Mouse (Mus musculus) hindbrain, embryonic 12.5 days (tissue): Measurements from ENCODE around the gene Pcgf2. TPM values are rescaled to one million over a fixed set of nuclear protein-coding genes. Genes with fewer than 3 reads are reported as not detected.

Source experiments
- ATAC-seq: fragments of 200-750 bp; cut with Nextera tagmentation; 2 replicates; pipeline ENCODE4 v1.8.0; 2017; ENCODE audit warnings: moderate TSS enrichment; ENCODE audit not compliant: low FRiP score
- H3K27ac ChIP-seq: fragments of 300-500 bp; sonication (generic); 2 replicates; pipeline ENCODE4 v1.5.1; 2016; ENCODE audit warnings: mild to moderate bottlenecking
- H3K27me3 ChIP-seq: fragments of 300-500 bp; sonication (generic); 2 replicates; pipeline ENCODE4 v1.6.1; 2016; ENCODE audit warnings: mild to moderate bottlenecking
- H3K36me3 ChIP-seq: fragments of 300-500 bp; sonication (generic); 2 replicates; pipeline ENCODE4 v1.6.1; 2016; ENCODE audit warnings: mild to moderate bottlenecking
- H3K4me1 ChIP-seq: fragments of 300-500 bp; sonication (generic); 2 replicates; pipeline ENCODE4 v1.6.1; 2016
- H3K4me2 ChIP-seq: fragments of 300-500 bp; sonication (generic); replicated peaks from 2 replicates; pipeline ENCODE4 v1.6.1; 2016; ENCODE audit warnings: mild to moderate bottlenecking
- H3K4me3 ChIP-seq: fragments of 300-500 bp; sonication (generic); 2 replicates; pipeline ENCODE4 v1.5.1; 2016; ENCODE audit warnings: mild to moderate bottlenecking
- H3K9ac ChIP-seq: fragments of 300-500 bp; sonication (generic); 2 replicates; pipeline ENCODE4 v1.6.1; 2016; ENCODE audit warnings: mild to moderate bottlenecking, moderate library complexity
- H3K9me3 ChIP-seq: fragments of 300-500 bp; sonication (generic); replicated peaks from 2 replicates; pipeline ENCODE4 v1.6.1; 2016; ENCODE audit warnings: mild to moderate bottlenecking
- WGBS: fragments of 180-500 bp; shearing (Covaris S2); methylation state at CpG from one replicate; pipeline ENCODE4 v1.1.7; 2016; 5-methylcytosine and 5-hydroxymethylcytosine counted together
- polyA plus RNA-seq: library from polyadenylated mRNA; unstranded; fragments of >200 nt; fragmentation: Nextera tagmentation; extraction: Ambion mirVana; gene quantifications from 2 replicates; pipeline ENCODE4 v1.2.1, GENCODE M21; 2016

Gene Pcgf2
- polyA plus RNA-seq, 1 experiment from 2014 or later = 24.7 TPM

DNA sequence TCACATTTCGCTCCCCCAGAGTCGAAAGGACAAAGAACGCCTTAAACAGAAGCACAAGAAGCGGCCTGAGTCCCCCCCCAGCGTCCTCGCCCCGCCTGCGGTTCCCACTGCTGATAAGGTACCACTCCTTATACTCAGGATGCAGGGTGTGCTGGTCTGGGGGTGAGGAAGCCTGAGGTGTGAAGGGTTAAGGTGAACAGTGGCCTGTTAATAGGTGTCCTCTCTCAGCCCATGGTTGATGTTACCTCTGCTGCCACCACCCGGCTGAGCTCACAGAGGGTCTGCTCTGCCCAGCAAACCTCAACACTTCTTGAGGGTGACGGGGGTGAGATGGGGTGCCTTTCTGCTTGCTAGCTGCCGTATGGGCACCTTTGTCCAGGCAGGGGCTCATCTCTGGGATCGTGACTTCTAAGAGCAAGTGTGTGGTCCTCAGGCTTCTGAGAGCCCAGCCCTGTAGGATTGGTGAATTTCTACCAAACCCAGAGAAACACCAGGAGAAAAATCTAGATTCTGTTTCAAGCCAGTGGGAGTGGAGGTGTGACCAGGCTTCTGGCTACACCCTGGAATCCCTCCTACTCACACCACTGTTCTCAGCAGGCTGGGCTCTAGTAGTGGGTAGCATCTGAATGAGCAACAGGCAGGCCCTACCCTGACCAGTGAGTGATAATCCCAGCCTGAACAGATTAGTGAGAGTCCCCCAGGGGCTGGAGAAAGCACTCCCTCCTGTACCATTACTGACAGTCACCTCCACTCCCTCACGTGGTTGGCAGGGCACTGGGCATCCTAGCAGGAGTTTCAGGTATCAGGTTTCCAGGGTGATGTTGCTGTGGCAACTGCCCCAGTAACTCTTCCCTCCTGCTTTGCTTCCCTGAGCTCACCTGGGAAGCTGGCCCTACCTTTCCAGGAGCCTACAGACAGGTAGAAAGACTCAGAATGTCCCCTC, 29.8 kb downstream of the Pcgf2 start:
- Histone ChIP-seq H3K27ac (0 out of 2 replicates have a peak overlapping the region, but pooled peaks have one; percentile 4), H3K9me3 (no peaks in the 10 kb centered on the region), H3K36me3 (peaks cover 99% of the 10 kb centered on the region), H3K4me3 (no peak overlapping the region), H3K9ac (no peak overlapping the region), H3K27me3 (no peaks in the 10 kb centered on the region), H3K4me2 (no peak overlapping the region), H3K4me1 (peaks cover 21% of the 10 kb centered on the region)
- WGBS = 69% methylated on average over 13 of the region's 13 CpGs
- no peak for ATAC-seq

DNA sequence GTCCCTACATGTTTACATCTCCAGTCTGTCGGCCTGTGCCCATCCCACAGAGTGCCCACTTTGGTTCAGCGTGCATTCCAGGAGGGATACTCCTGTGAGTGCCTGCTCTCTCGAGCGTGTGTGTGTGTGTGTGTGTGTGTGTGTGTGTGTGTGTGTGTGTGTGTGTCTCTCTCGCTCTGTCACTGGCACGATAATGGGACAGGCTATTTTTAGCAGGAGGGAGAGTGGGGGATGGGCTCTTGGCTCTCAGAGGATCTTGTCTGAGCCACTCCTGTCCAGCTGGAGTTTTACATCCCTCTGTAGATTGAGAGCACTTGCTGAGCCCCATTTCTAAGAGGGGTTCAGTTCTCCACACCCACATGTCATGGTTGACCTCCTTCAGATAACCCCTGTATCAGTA, 30.5 kb downstream of the Pcgf2 start:
- Histone ChIP-seq H3K27ac (peak overlapping the region; percentile 4), H3K27me3 (no peaks in the 10 kb centered on the region), H3K4me2 (no peak overlapping the region), H3K4me1 (peaks cover 28% of the 10 kb centered on the region), H3K36me3 (peaks cover 96% of the 10 kb centered on the region), H3K4me3 (no peak overlapping the region), H3K9ac (peak overlapping the region; percentile 18; the same call in 1 of the 2 replicates), H3K9me3 (no peaks in the 10 kb centered on the region)
- ATAC-seq = no peak
- 40% methylated on average over 5 of the region's 6 CpGs for WGBS

DNA sequence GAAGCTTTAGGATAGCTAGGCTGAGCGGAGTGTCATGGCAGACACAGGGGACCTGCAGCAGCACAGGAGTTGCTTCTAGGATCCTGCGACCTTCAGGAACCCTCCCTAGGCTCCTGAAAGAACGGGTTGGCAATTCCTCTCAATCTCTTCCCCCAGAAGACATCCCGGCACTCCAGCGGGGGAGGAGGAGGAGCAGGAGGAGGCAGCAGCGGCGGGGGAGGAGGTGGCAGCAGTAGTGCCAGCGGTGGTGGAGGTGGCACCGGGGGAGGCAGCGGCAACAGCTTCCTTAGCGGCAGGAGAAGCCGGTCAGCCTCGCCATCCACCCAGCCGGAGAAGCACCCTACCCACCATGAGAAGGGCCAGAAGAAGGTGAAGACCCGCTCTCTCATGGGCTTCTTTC, 31.0 kb downstream of the Pcgf2 start:
- H3K9me3 ChIP-seq = no peaks in the 10 kb centered on the region
- H3K36me3 ChIP-seq = peaks cover 90% of the 10 kb centered on the region
- no peak overlapping the region for H3K4me3 ChIP-seq
- peak overlapping the region; percentile 40; the same call in 1 of the 2 replicates for H3K27ac ChIP-seq
- no peak for ATAC-seq
- no peaks in the 10 kb centered on the region for H3K27me3 ChIP-seq
- 0 out of 2 replicates have a peak overlapping the region, but pooled peaks have one; percentile 5 for H3K4me2 ChIP-seq
- peaks cover 34% of the 10 kb centered on the region for H3K4me1 ChIP-seq
- WGBS = 58% methylated on average over 12 of the region's 15 CpGs
- H3K9ac ChIP-seq = 0 out of 2 replicates have a peak overlapping the region, but pooled peaks have one; percentile 38

DNA sequence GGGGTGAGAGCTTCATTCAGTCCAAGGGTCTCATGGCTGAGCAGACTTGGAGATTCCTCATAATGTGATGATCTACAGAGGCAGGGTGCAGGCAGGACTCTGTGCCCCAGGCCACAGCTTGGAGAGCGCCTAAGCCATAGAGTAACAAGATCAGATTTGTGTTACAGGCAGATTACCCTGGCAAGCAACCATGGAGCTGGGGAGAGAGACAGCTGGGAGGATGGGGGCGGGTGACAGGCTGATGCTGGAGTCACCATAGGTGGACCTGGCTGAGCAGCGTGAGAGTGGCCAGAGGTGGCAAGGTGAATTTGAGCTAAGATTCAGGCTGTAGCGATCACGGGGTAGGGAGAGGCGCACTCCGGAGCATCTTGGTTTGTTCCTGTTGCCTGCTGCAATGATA, 32.1 kb downstream of the Pcgf2 start:
- H3K4me3 ChIP-seq = no peak overlapping the region
- 92% methylated on average over 7 of the region's 7 CpGs for WGBS
- peaks cover 79% of the 10 kb centered on the region for H3K36me3 ChIP-seq

DNA sequence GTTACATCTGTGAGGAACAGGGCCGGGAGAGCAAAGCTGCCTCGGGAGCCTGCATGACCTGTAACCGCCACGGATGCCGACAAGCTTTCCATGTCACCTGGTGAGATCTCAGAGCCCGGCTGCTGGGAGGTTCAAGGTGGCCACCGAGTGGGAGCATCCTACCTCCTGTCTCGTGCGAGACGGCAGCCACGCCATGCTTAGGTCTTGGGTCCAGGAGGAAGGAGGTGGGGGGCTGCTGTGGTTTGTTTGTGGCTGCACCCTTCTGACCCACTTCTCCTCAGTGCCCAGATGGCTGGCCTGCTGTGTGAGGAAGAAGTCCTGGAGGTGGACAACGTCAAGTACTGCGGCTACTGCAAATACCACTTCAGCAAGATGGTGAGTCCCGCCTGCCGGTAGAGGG, 33.5 kb downstream of the Pcgf2 start:
- Histone ChIP-seq H3K9me3 (no peaks in the 10 kb centered on the region), H3K4me2 (no peak overlapping the region), H3K9ac (no peak overlapping the region), H3K27me3 (peaks cover 8% of the 10 kb centered on the region), H3K27ac (no peak overlapping the region), H3K36me3 (peaks cover 66% of the 10 kb centered on the region), H3K4me1 (peaks cover 40% of the 10 kb centered on the region), H3K4me3 (no peak overlapping the region)
- no peak for ATAC-seq
- 92% methylated on average over 15 of the region's 15 CpGs for WGBS

More for the DNA sequence above, 32.1 kb downstream of the Pcgf2 start:
- H3K9ac ChIP-seq = no peak overlapping the region
- no peaks in the 10 kb centered on the region for H3K27me3 ChIP-seq
- H3K9me3 ChIP-seq = no peaks in the 10 kb centered on the region
- no peak overlapping the region for H3K27ac ChIP-seq
- no peak overlapping the region for H3K4me2 ChIP-seq
- no peak for ATAC-seq
- H3K4me1 ChIP-seq = peaks cover 35% of the 10 kb centered on the region

DNA sequence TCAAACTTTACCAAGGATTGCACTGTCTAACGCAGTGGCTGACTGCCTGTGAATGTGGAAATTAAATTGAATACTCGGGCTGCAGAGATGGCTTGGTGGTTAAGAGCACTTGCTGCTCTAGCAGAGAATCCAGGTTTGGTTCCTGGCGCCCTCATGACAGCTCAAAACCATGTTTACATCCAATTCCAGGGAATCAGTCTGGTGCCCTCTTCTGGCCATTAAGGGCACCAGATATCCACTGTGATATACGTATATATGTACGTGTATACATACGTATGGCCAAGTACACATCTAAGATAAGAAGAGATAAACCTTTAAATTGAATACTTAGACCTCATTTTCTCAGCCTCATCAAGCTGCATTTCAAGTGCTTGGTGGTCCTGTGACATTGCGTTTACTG, 34.1 kb downstream of the Pcgf2 start:
- no peak overlapping the region for H3K4me2 ChIP-seq
- no peak overlapping the region for H3K4me3 ChIP-seq
- no peak overlapping the region for H3K9ac ChIP-seq
- no peaks in the 10 kb centered on the region for H3K9me3 ChIP-seq
- peaks cover 13% of the 10 kb centered on the region for H3K27me3 ChIP-seq
- WGBS = 93% methylated on average over 7 of the region's 7 CpGs
- peaks cover 44% of the 10 kb centered on the region for H3K4me1 ChIP-seq
- no peak for ATAC-seq
- H3K36me3 ChIP-seq = peaks cover 60% of the 10 kb centered on the region
- no peak overlapping the region for H3K27ac ChIP-seq

DNA sequence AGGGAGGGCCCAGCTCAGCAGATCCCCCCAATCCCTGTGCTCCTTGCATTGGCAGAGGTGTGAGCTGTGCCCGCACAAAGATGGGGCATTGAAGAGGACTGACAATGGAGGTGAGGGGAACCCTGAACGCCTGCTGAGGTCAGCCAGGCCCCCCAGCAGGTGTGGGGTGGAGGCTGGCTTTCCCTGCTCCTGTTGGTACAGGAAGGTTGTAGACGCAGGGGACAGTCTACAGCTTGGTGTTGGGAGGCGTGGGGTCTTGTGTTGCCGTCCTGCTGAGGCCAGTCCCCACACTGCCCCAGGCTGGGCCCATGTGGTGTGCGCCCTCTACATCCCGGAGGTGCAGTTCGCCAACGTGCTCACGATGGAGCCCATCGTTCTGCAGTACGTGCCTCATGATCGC, 34.9 kb downstream of the Pcgf2 start:
- Histone ChIP-seq H3K4me3 (no peak overlapping the region; the same call in 1 of the 2 replicates), H3K36me3 (peaks cover 52% of the 10 kb centered on the region), H3K27me3 (peaks cover 19% of the 10 kb centered on the region), H3K9ac (0 out of 2 replicates have a peak overlapping the region, but pooled peaks have one; percentile 94), H3K4me2 (peak overlapping the region; percentile 82; the same call in 1 of the 2 replicates), H3K27ac (no peak overlapping the region), H3K4me1 (peaks cover 46% of the 10 kb centered on the region), H3K9me3 (no peaks in the 10 kb centered on the region)
- ATAC-seq = no peak
- 90% methylated on average over 13 of the region's 13 CpGs for WGBS

DNA sequence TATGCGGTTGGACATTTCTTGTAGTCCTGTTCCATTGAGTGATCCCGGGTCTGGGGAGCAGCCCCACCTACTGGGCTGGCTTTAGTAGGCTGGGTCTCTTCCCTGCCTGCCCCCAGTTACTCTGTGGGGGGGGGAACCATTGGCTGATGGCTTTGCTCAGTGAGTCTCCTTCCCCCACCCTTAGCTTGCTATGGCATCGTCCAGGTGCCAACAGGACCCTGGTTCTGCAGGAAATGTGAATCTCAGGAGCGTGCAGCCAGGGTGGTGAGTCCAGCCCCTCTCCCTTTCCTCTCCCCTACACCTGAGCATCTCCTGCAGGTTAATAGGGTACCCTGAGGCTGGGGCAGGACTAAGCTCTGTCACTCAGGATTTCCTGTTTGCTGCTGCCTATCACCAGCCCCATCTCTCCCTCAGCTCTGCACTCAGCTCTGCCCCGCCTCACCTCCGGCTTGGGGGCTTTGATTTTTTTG, 35.5 kb downstream of the Pcgf2 start:
- Histone ChIP-seq H3K36me3 (peaks cover 46% of the 10 kb centered on the region), H3K27ac (peak overlapping the region; percentile 91; the same call in 1 of the 2 replicates), H3K9me3 (no peaks in the 10 kb centered on the region), H3K4me1 (peaks cover 39% of the 10 kb centered on the region), H3K4me3 (peak overlapping the region; percentile 94), H3K4me2 (peak overlapping the region; percentile 82), H3K9ac (peak overlapping the region; percentile 94), H3K27me3 (peaks cover 19% of the 10 kb centered on the region)
- 25% methylated on average over 6 of the region's 6 CpGs for WGBS
- no peak for ATAC-seq

DNA sequence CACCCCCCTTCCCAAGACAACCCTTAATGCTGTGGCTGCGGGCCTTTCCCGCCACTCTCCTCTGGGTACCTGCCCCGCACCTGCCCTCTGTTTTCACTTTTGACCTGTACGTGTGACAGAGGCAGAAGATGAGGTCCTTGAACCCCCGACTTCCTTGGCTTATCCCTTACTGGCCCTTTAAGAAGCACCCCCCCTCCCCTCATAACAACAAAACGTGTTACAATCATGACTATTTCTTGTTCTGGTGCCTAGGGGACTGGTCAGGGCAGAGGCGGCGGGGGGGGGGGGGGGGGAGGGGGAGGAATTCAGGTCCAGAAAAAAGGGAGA, 36.0 kb downstream of the Pcgf2 start:
- ATAC-seq = no peak
- H3K27me3 ChIP-seq = peaks cover 19% of the 10 kb centered on the region
- H3K4me2 ChIP-seq = peak overlapping the region; percentile 82
- H3K4me1 ChIP-seq = peaks cover 39% of the 10 kb centered on the region
- peaks cover 41% of the 10 kb centered on the region for H3K36me3 ChIP-seq
- no peaks in the 10 kb centered on the region for H3K9me3 ChIP-seq
- H3K4me3 ChIP-seq = peak overlapping the region; percentile 94
- WGBS = under 1% methylated on average over 7 of the region's 8 CpGs
- peak overlapping the region; percentile 91 for H3K27ac ChIP-seq
- peak overlapping the region; percentile 94 for H3K9ac ChIP-seq

DNA sequence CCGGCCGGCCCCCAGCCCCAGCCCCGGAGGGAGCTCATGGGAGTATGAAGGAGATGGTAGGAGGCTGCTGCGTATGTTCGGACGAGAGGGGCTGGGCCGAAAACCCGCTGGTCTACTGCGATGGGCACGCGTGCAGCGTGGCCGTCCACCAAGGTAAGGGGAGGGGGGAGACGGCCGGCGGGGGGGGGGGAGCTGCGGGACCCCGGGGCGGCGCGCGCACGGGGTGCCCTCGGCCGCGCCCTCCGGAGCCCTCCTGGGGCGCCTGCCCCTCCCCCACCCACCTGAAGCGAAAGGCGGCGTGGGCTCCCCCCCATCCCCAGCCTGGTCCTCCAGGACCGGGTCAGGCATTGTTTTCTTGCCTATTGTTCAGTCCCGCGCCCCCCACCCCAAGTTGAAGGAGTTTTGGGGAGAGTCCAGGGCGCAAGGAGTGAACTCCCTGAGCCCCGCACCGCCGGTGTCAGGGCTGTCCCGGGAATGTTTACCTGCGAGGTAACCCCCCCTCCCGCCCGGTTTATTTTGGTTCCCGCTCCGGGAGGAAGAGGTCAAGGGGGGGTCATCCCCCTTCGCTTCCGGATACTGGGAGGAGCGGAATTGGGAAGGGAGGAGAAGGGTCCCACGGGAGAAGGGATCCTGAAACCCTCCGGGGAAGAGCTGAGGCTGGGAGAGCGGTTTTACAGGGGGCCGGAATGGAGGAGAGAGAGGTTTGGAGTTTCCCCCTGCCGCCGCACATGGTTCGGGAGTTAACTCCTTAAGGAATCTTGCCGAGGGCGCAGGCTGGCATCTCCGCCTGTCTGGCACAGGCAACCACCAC, 36.6 kb downstream of the Pcgf2 start:
- under 1% methylated on average over 32 of the region's 57 CpGs for WGBS

DNA sequence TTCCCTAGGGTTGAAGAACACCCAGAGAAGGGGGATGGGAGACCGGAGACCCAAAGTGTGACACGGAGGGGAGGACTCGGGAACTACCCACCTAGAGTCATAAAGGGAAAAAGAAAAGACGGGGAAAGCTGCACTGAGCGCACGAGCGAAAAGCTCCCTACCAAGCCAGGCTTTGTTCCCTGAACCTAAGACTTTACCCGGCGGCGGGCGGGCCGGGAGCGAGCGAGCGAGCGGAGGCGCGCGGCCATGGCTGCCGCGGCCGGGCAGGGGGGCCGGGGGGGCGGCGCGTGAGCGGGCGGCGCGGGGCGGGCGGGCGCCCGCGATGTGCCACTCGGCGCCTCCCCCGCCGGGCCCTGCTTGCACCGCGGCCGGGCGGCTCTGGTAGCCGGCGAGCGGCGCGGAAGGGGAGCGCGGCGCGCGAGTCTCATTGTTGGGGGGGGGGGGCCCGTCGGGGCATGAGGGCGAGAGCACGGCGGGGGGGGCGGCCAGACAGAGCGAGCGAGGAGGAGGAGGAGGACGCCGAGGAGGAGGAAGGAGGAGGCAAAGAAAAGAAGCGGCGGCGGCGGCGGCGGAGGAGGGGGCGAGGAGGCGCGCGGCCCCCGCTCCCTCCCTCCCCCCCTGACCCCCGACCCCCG, 37.3 kb downstream of the Pcgf2 start, which contains the start of gene Mllt6:
Gene Mllt6 (plus strand): TSS at position 522 of the 635 bp plus-strand sequence.
- Histone ChIP-seq H3K4me2 (peak within 1 kb of the TSS; percentile 82), H3K27ac (peak within 1 kb of the TSS; percentile 91), H3K36me3 (peaks cover 29% of the 10 kb centered on the region), H3K4me3 (peak within 1 kb of the TSS; percentile 94), H3K4me1 (peaks cover 36% of the 10 kb centered on the region), H3K9ac (peak within 1 kb of the TSS; percentile 94), H3K27me3 (peaks cover 19% of the 10 kb centered on the region), H3K9me3 (no peaks in the 10 kb centered on the region)
- peak; percentile 54 for ATAC-seq
- under 1% methylated on average over 26 of the region's 76 CpGs for WGBS

More for the DNA sequence above, 36.6 kb downstream of the Pcgf2 start:
- no peaks in the 10 kb centered on the region for H3K9me3 ChIP-seq
- peaks cover 19% of the 10 kb centered on the region for H3K27me3 ChIP-seq
- H3K36me3 ChIP-seq = peaks cover 35% of the 10 kb centered on the region
- peak overlapping the region; percentile 94 for H3K9ac ChIP-seq
- peak overlapping the region; percentile 91 for H3K27ac ChIP-seq
- H3K4me3 ChIP-seq = peak overlapping the region; percentile 94
- peak overlapping the region; percentile 82 for H3K4me2 ChIP-seq
- 0 out of 2 replicates have a peak, but pooled peaks have one; percentile 43 for ATAC-seq
- peaks cover 36% of the 10 kb centered on the region for H3K4me1 ChIP-seq
